Mouse (Mus musculus) adrenal gland, postnatal 4 days (tissue): ENCODE results near the gene Rab5if. TPM values are rescaled to one million over a fixed set of nuclear protein-coding genes. Genes with fewer than 3 reads are reported as not detected.
"Not testable (repeated sequence)": the region's sequence is repeated elsewhere in the genome, so short reads cannot be mapped to it uniquely, and the experiment has no call there.

Experiments used
- DNase-seq, 2 experiments: peaks; one replicate each; pipeline ENCODE4 v3.0.0; 2021 to 2022; ENCODE audit warnings: low spot score in 2 of 2, mixed read lengths in 2 of 2
- long read RNA-seq, 2 experiments: library from polyadenylated mRNA; stranded (forward); transcript quantifications; one replicate each; pipeline ENCODE4 v2.0.0; 2021
- total RNA-seq, 2 experiments: library from RNA; stranded (reverse); gene quantifications; 2 replicates each; pipeline ENCODE4 v1.2.3; 2021

Rab5if gene
- 100 to 1,000 TPM; 190 to 203 TPM for total RNA-seq
- long read RNA-seq, experiment 1, transcript Rab5if-203 (3 exons, 765 nt), result minor isoform, 9 of 190 reads
- long read RNA-seq, experiment 1, transcript Rab5if-201 (4 exons, 1,045 nt), result major isoform, 167 of 190 reads
- long read RNA-seq, experiment 1, partial matches to known transcripts, result 11 of 190 reads
- long read RNA-seq, experiment 1, other reads (novel, unspliced or antisense), result 3 of 190 reads
- long read RNA-seq, experiment 2, transcript Rab5if-203 (3 exons, 765 nt), result minor isoform, 12 of 259 reads
- long read RNA-seq, experiment 2, transcript Rab5if-201 (4 exons, 1,045 nt), result major isoform, 212 of 259 reads
- long read RNA-seq, experiment 2, partial matches to known transcripts, result 23 of 259 reads
- long read RNA-seq, experiment 2, other reads (novel, unspliced or antisense), result 12 of 259 reads

GRCm38 (mm10) chr2:156862772-156863486 is at the start of gene Rab5if:
TSS of gene Rab5if (plus strand) at chr2:156863128.
- peak; percentile 92 to 97 for DNase-seq

GRCm38 (mm10) chr2:156814344-156814801 is 48.6 kb upstream of the Rab5if start:
- no peak for DNase-seq

GRCm38 (mm10) chr2:156814893-156815292 is 48.0 kb upstream of the Rab5if start:
- DNase-seq, result no peak

GRCm38 (mm10) chr2:156815412-156815811 is 47.5 kb upstream of the Rab5if start:
- no peak for DNase-seq

- DNase-seq, result no peak
These were observed 46.8 kb upstream of the Rab5if start for GRCm38 (mm10) chr2:156816116-156816515.

- DNase-seq, result not testable (repeated sequence)
These were observed 37.8 kb upstream of the Rab5if start for GRCm38 (mm10) chr2:156825128-156825527.

GRCm38 (mm10) chr2:156834336-156834735 is 28.6 kb upstream of the Rab5if start:
- no peak for DNase-seq

- no peak for DNase-seq
These were observed 24.1 kb upstream of the Rab5if start for GRCm38 (mm10) chr2:156838839-156839238.

GRCm38 (mm10) chr2:156839319-156840191 is 23.4 kb upstream of the Rab5if start, which contains the start of gene Tgif2:
TSS of gene Tgif2 (plus strand) at chr2:156840007.
- DNase-seq, result peak; percentile 49 to 67

GRCm38 (mm10) chr2:156840301-156841027 is 22.5 kb upstream of the Rab5if start:
- peak in 1 of 2 experiments; percentile 18 for DNase-seq

- DNase-seq, result peak in 1 of 2 experiments; percentile 39
These were observed 21.7 kb upstream of the Rab5if start for GRCm38 (mm10) chr2:156841028-156841840.

- peak in 1 of 2 experiments; percentile 40 for DNase-seq
These were observed 20.9 kb upstream of the Rab5if start for GRCm38 (mm10) chr2:156841841-156842706.

GRCm38 (mm10) chr2:156842711-156843110 is 20.2 kb upstream of the Rab5if start:
- DNase-seq, result no peak

GRCm38 (mm10) chr2:156843331-156843730 is 19.6 kb upstream of the Rab5if start:
- DNase-seq, result no peak

- DNase-seq, result no peak
These were observed 18.2 kb upstream of the Rab5if start for GRCm38 (mm10) chr2:156844715-156845114.

- no peak for DNase-seq
These were observed 15.3 kb upstream of the Rab5if start for GRCm38 (mm10) chr2:156847653-156848052.

GRCm38 (mm10) chr2:156848526-156849182 is 14.3 kb upstream of the Rab5if start:
- DNase-seq, result no peak

- no peak for DNase-seq
These were observed 12.4 kb upstream of the Rab5if start for GRCm38 (mm10) chr2:156850505-156850904.
